Mouse (Mus musculus): ENCODE results near the gene Rpap2.

The Rpap2 gene

GRCm38 (mm10) chr5:107687592-107688498, 90.7 kb downstream of the Rpap2 start:
- peak; percentile 87 for DNase-seq

GRCm38 (mm10) chr5:107688499-107688866, 91.3 kb downstream of the Rpap2 start:
- DNase-seq: no peak

- DNase-seq: no peak
These were observed 97.8 kb downstream of the Rpap2 start for GRCm38 (mm10) chr5:107695019-107695418.

- no peak for DNase-seq
These were observed 101.7 kb downstream of the Rpap2 start for GRCm38 (mm10) chr5:107698888-107699287.

GRCm38 (mm10) chr5:107700873-107701272, 103.7 kb downstream of the Rpap2 start:
- no peak for DNase-seq

GRCm38 (mm10) chr5:107701658-107702057, 104.5 kb downstream of the Rpap2 start:
- DNase-seq: no peak

GRCm38 (mm10) chr5:107703207-107703763, 106.1 kb downstream of the Rpap2 start:
- DNase-seq: no peak

- DNase-seq: no peak
These were observed 108.6 kb downstream of the Rpap2 start for GRCm38 (mm10) chr5:107705756-107706155.

- no peak for DNase-seq
These were observed 109.1 kb downstream of the Rpap2 start for GRCm38 (mm10) chr5:107706262-107706661.

- no peak for DNase-seq
These were observed 111.1 kb downstream of the Rpap2 start for GRCm38 (mm10) chr5:107708124-107708797.
